Mouse (Mus musculus) bone marrow, adult 2 months (tissue): ENCODE results near the gene Amz2. TPM values are rescaled to one million over a fixed set of nuclear protein-coding genes. Genes with fewer than 3 reads are reported as not detected.

Experiments used
- H3K27ac ChIP-seq: fragments of 200-500 bp; 2 replicates; pipeline ENCODE4 v1.5.1; 2012; ENCODE audit warnings: low read depth, mild to moderate bottlenecking, control low read depth, inconsistent platforms, low read length; ENCODE audit not compliant: control insufficient read depth, poor library complexity, insufficient read depth
- H3K4me1 ChIP-seq: fragments of 200-500 bp; 2 replicates; pipeline ENCODE4 v1.6.1; 2011; ENCODE audit warnings: low read length; ENCODE audit not compliant: control insufficient read depth, insufficient read depth
- H3K4me3 ChIP-seq: fragments of 200-500 bp; replicated peaks from 2 replicates; pipeline ENCODE3; 2011; ENCODE audit warnings: mild to moderate bottlenecking, low read depth, low read length, control low read depth; ENCODE audit not compliant: control insufficient read depth
- CTCF ChIP-seq: fragments of 200-500 bp; IDR thresholded peaks from 2 replicates; pipeline ENCODE4 v1.5.1; 2011; ENCODE audit warnings: low read length, control low read depth; ENCODE audit not compliant: control insufficient read depth, insufficient read depth
- POLR2A ChIP-seq: fragments of 200-500 bp; IDR thresholded peaks from 2 replicates; pipeline ENCODE4 v1.6.1; 2011; ENCODE audit warnings: low read depth, mild to moderate bottlenecking, control low read depth, low read length, borderline replicate concordance; ENCODE audit not compliant: control insufficient read depth
- WGBS: fragments of 180-500 bp; shearing (Covaris S2); methylation state at CpG from one replicate; pipeline ENCODE4 v1.1.7; 2018; 5-methylcytosine and 5-hydroxymethylcytosine counted together
- polyA plus RNA-seq: library from polyadenylated mRNA; stranded (reverse); fragments of >200 nt; gene quantifications from 2 replicates; pipeline ENCODE4 v1.2.4, GENCODE M21; 2011; ENCODE audit warnings: low replicate concordance; ENCODE audit not compliant: missing spikeins, insufficient read depth, insufficient read length

Gene Amz2
- polyA plus RNA-seq, 1 experiment = 19.3 TPM

- Histone ChIP-seq H3K4me3 (no peak overlapping the region), H3K4me1 (peaks cover 5% of the 10 kb centered on the region), H3K27ac (no peak overlapping the region)
- no peak for TF ChIP-seq POLR2A
- no peak for TF ChIP-seq CTCF
- WGBS = 61% methylated on average over 2 of the region's 2 CpGs
Measured at GRCm38 (mm10) chr11:109476241-109476640, 50.5 kb downstream of the Amz2 start.

- TF ChIP-seq POLR2A (no peak), CTCF (no peak)
- Histone ChIP-seq H3K4me1 (peaks cover 5% of the 10 kb centered on the region), H3K4me3 (no peak overlapping the region), H3K27ac (no peak overlapping the region)
- WGBS = 50% methylated on average over 6 of the region's 6 CpGs
Measured at GRCm38 (mm10) chr11:109476653-109477052, 50.9 kb downstream of the Amz2 start.

DNA sequence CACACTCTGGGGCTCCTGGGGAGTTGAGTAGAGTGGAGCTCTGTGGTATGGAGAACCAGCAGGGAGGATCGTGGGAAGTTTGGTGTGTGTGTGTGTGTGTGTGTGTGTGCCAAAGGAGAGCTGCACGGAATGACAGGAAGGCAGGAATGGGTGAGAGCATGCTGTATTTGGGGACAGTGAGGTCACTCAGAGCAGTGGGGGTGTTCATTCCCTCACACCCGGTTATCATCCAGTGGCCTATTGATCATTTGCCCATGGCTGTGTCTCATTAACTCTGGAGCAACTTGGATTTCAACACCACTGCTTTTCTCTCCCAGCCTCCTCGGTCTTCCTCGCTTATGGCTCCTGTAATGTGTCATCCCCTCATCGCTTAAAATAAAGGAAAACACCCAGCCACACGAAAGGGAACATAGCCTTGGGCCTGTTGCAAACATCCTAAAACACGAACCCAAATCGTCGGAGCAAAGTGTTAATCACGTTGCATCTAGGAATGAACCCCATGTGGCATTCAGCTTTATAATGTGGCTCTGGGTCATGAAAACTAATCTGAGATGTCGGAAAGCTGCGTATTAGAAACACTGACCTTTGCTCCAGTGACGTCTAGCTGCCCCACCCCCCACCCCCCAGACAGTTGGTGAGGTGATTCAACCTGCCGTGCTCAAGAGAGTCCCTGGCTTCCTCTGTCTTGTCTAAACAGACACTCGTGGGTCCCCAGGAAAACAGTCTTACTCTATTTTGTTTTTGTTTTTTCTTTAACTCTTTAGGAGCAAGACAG lies 52.0 kb downstream of the Amz2 start:
- H3K4me1 ChIP-seq = peaks cover 5% of the 10 kb centered on the region
- TF ChIP-seq POLR2A (no peak), CTCF (no peak)
- 72% methylated on average over 16 of the region's 16 CpGs for WGBS
- no peak overlapping the region for H3K27ac ChIP-seq
- H3K4me3 ChIP-seq = no peak overlapping the region

DNA sequence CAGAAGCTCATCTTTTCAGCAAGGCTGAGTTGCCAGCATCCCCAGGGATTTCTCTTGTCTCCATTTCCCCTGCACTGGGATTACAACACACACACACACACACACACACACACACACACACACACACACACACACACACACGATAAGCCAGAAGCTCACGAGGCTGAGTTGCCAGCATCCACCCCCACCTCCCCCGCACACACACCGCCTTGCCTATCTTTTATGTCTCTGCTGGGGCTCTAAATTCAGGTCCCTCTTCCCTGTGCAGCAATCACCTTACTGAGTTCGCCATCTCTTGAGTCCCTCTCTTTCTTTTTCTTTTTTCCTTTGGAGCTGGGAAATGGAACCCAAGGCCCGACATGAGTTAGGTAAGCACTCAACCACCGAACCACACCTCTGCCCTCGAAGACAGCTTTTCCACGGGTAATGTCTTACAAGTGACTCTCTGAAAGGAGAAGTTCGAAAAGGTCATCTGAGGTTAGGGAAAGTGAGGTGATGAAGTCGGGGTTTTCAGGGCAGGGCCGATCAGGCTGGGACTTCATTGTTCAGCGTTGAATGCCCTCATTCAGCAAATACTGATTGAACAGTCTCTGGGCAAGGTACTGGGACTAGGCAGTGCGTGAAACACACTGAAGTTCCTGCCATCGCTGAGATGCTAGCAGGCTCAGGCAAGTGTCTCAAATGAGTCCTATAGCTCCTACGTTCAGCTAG lies 54.0 kb downstream of the Amz2 start:
- Histone ChIP-seq H3K27ac (peak overlapping the region; percentile 83), H3K4me3 (no peak overlapping the region), H3K4me1 (peaks cover 5% of the 10 kb centered on the region)
- TF ChIP-seq CTCF (no peak), POLR2A (no peak)
- 19% methylated on average over 16 of the region's 16 CpGs for WGBS

DNA sequence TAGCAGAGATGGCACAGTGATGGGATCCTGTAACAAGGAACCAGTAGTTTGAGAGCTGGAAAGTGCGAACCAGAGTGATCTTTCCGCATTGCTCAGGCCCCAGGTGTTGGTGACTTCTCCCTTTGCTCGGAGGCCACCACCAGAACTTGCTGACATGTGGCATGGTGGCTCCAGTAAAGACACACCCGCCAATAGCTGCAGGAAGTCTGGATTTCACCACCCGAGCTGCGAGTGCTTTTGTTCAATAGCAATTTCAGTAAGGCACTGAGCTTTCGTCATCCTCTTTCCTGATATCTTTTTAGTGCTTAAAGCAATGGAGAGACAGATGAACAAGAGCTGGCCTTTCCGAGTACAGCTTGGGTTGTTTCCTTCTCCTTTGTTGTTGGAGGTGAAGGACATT lies 54.7 kb downstream of the Amz2 start:
- WGBS = 30% methylated on average over 8 of the region's 8 CpGs
- Histone ChIP-seq H3K4me1 (peaks cover 9% of the 10 kb centered on the region), H3K4me3 (no peak overlapping the region), H3K27ac (peak overlapping the region; percentile 83)
- TF ChIP-seq POLR2A (no peak), CTCF (no peak)

DNA sequence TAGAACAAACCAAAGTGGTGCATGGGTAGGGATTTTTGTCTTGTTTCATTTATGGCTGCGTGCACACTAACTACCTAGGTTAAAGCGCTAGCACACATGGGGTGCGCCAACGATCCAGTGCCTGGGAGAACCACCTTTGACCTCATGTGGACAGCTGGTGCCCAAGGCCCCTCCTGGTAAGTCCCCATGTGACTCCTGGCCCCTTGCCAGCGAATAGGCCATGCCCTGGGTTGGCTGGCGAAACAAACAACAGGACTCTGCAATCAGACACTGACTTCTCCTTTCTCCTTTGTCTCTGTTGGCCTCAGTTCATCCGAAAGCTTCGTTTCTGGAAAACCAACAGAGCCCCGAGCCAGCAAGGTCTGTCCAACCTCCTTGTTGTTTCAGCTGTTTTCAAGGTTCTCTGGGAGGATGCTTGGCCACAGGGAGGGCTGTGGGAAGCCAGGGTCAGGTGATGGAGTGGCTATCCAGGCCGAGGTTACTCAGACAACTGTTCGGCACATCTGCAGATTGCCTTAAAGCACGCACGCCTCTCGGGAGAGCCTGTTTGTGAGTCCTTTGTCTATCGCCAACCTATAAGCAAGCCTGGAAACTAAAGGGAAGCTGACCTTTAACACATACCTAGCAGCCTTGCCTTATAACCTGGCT lies 59.8 kb downstream of the Amz2 start:
- Histone ChIP-seq H3K4me1 (peaks cover 8% of the 10 kb centered on the region), H3K27ac (peak overlapping the region; percentile 82), H3K4me3 (peak overlapping the region; percentile 65)
- 64% methylated on average over 15 of the region's 15 CpGs for WGBS
- TF ChIP-seq POLR2A = no peak
- no peak for TF ChIP-seq CTCF

- WGBS = 64% methylated on average over 1 of the region's 1 CpGs
- TF ChIP-seq POLR2A (no peak), CTCF (no peak)
- H3K4me3 ChIP-seq = no peak overlapping the region
- peaks cover 6% of the 10 kb centered on the region for H3K4me1 ChIP-seq
- H3K27ac ChIP-seq = no peak overlapping the region
Measured at GRCm38 (mm10) chr11:109487111-109487510, 61.4 kb downstream of the Amz2 start.

DNA sequence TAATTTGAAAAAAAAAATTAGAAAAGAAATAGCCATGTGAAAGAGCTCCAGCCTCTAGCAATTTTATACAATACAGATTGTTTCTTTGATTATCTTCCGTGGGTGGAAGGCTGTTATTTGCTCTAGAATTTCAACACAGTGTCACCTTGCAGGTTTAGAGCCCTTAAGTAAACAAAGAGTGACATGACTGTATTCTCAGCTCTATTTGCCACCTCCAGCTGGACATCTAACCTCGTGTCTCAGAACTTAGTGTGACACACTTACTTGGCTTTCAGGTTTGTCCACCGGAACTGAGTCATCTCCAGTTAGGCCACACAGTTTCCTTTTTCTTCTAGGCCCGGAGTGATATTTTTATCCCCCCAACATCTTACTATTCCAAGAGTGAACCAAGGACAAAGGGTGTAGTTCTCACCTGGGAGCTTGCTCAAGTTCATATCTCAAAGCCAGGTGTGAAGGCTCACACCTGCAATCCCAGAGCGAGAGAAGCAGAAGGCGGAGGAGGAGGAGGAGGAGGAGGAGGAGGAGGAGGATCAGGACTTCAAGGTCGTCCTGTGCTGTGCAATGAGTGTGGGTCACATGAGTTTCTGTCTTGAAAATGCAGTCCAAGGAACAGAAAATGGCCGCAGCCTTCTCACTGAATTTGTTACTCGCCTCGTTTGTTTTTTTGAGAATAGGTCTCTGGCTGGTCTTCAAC lies 62.4 kb downstream of the Amz2 start:
- Histone ChIP-seq H3K27ac (0 out of 2 replicates have a peak overlapping the region, but pooled peaks have one; percentile 16), H3K4me1 (peaks cover 6% of the 10 kb centered on the region), H3K4me3 (no peak overlapping the region)
- TF ChIP-seq CTCF (no peak), POLR2A (no peak)
- WGBS = 50% methylated on average over 10 of the region's 10 CpGs
